Mouse (Mus musculus) spleen, adult 12 weeks (tissue): ENCODE data around the gene Minos1.

Source experiments
- DNase-seq: peaks from one replicate; pipeline ENCODE4 v3.0.0; 2022; ENCODE audit warnings: low spot score

Gene Minos1

DNA sequence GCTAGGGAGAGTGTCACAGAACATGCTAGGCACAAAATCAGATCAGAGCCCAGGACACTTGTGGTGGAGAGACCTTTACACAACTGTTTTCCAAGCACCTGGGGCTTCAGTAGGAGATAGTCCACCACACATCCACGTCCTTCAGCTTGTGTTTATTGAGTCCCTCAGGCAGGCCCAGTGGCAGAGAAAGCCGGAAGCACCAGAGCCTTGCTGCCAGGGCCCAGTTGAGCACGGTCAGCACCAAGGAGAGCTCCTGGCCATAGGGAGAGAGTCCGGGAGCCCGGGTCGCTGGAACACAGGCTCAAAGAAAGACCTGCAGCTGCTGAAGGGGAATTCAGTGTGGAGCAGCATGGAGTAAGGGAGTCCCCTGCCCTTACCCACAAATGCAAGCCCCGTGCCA lies 71.3 kb downstream of the Minos1 start:
- DNase-seq = no peak

DNA sequence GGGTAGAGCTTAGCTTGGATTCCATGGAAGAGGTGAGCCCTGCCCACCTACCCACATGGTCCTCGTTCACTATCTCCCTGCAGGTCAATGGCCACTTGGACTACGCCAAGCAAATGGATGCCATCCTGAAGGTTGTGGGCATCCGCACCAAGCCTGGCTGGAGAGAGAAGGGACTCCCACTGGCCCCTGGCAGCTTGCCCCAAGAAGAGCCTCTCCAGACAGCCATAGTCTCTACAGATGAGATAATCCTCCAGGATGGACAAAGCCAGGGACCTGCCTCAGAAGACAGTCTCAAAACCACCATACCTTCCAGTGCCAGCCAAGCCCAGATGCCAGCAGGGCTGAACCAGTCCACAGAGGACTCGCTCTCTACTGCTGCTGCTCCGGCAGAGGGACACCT lies 72.9 kb downstream of the Minos1 start:
- no peak for DNase-seq

DNA sequence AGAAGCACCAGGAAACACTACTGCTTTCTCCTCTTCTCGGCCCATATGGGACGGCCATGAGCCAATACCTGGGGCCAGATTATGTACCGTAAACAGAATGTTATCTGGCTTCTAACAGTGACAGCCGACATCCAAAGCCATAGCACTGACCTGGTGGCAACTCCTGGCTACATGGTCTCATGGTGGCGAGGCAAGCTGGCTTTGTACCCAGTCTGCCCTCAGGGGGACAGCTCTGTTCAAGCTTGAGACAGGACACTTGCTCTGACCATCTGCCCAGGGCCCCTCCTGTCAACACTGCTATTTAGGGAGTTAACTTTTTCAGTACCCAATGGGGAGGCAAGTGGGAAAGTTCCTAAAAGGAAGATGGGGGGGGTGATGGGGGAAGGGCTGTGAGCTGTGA lies 73.6 kb downstream of the Minos1 start:
- DNase-seq = no peak

DNA sequence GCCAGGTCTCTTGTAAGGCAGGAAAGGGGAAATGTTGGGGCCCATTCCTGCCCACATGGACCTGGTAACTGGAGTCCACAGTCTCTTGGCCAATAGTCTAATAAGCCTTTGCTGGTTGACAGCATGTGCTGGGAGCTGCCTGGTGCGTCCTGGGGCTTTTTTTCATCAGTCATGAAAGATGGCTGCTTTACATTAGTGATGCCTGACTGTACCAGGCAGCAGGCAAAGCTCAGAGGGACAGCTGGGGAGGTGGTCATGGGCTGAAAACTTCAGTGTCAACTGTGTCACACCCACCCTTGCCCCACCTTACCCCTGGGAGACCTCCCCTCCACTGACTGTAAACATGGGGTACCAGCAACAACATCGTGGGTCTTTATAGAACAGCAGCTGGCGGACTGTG lies 75.2 kb downstream of the Minos1 start:
- DNase-seq = no peak

DNA sequence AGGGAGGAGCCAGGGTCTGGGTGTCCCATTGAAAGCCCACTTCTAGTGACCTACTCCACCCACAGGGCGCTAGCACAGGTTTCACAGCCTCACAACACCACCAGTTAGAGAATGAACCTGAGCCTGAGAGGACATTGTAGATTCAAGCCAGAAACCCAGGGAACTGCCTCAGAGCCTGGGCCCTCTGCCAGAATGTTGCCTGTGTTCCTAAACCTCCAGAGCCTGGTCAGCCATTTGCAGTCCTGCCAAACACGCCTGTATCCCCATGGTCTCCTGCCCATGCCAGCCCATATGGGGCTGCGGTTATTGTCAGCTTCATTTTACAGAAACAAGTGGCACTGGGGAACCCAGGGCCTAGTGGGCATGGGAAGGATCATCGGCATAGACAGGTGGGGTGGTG lies 75.6 kb downstream of the Minos1 start:
- no peak for DNase-seq

DNA sequence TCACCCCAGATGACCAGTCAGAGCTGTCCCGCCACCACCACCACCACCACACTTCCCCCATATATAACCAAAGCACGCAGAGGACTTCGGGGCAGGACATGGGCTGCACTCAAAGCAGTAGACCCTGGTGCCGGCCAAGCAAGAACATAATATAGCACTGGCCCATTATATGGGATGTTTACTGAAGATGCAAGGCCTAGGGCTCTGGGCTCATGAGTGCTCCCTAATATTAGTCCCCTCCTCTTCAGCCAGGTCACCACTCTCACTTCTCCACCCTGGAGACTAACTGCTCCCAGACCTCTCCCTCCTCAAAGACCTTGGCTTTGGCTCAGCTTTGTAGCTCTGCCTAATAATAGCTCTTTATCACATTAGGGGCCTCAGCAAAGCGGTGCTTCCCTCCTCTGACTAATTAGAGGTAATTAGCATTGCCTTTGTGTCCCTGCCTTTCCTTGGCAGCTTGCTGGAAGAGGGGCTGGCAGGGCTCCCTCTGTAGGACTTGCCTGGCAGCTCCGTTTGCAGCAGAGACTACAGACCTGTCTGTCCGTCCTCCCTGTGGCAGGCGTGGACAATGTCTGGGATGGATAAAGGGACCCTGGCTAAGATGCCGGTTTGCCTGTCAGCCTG lies 76.5 kb downstream of the Minos1 start:
- no peak for DNase-seq

DNA sequence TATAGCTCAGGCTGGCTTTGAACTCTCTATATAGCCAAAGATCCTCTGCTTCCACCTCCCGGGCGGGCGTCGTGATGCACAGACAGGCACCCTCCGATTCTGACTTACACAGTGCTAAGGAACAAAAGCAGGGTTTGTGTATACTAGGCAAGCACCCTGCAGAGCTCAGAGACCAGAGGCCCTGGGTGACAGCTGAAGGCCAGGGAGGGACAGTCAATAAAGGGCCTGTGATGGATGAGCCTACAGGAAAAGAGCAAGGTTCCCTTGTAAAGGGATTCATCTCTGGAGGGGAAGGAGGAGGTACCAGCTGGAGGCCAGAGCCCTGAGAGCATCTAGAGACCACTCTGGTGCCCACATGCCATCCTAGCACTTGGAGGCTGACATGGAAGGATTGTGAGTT lies 77.5 kb downstream of the Minos1 start:
- no peak for DNase-seq

DNA sequence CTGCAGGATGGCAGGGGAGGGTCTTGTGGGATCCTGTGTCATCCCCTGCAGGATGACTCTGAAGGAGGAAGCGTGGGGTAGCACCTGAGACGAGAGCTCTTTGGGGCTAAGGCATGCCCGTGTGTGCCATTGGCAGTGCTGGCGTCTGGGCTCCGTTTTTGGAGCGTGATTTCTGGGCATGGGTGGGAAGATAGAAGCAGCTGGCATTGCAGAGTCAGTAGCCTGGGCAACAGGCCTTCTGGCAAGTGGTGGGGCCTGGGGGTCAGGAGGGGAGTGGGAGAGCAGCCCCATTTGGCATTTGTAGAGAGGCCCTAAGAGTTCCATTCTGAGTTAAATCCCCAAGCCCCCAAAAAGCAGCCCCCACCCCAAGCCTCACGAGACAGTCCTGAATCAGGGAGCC lies 78.1 kb downstream of the Minos1 start:
- DNase-seq = no peak
